Mouse (Mus musculus) megakaryocyte progenitor cell, adult 5-6 weeks (primary cell): ENCODE results near the gene Ebpl. TPM values are rescaled to one million over a fixed set of nuclear protein-coding genes. Genes with fewer than 3 reads are reported as not detected.

Experiments
- total RNA-seq, 2 experiments: library from RNA; stranded (forward) in 1 of 2; stranded (reverse) in 1 of 2; fragments of 157-497, 149-512 nt in 1 of 2; fragments of 200-1000 nt in 1 of 2; gene quantifications; 2 replicates each; pipeline versions ENCODE4 v1.2.3 to v1.2.4; 2015 to 2017

Gene Ebpl
- total RNA-seq, 2 experiments from 2014 or later = 1.6 to 4.3 TPM

Other genes starting within 250 kb of the Ebpl start
- 15.2 and 20.8 TPM in 2 replicates for gene Sacs, start 222.0 kb downstream of the Ebpl start, total RNA-seq (2015)
- gene Sacs, start 222.0 kb downstream of the Ebpl start, total RNA-seq (2017) = 11.0 and 18.1 TPM in 2 replicates
- not detected in 2 replicates for gene Sgcg, start 101.9 kb downstream of the Ebpl start, total RNA-seq (2015)
- not detected in 2 replicates for gene Sgcg, start 101.9 kb downstream of the Ebpl start, total RNA-seq (2017)
- 27.5 and 28.0 TPM in 2 replicates for gene Arl11, start 50.7 kb downstream of the Ebpl start, total RNA-seq (2015)
- 15.5 and 21.1 TPM in 2 replicates for gene Arl11, start 50.7 kb downstream of the Ebpl start, total RNA-seq (2017)
- gene Kpna3, start 79.4 kb upstream of the Ebpl start, total RNA-seq (2015) = 81.6 and 82.6 TPM in 2 replicates
- 31.4 and 45.3 TPM in 2 replicates for gene Kpna3, start 79.4 kb upstream of the Ebpl start, total RNA-seq (2017)
- gene Spryd7, start 196.4 kb upstream of the Ebpl start, total RNA-seq (2015) = 12.0 and 13.4 TPM in 2 replicates
- 11.7 and 11.9 TPM in 2 replicates for gene Spryd7, start 196.4 kb upstream of the Ebpl start, total RNA-seq (2017)
- gene Trim13, start 237.8 kb upstream of the Ebpl start, total RNA-seq (2015) = 12.7 and 14.0 TPM in 2 replicates
- gene Trim13, start 237.8 kb upstream of the Ebpl start, total RNA-seq (2017) = 13.0 and 14.2 TPM in 2 replicates
- gene Kcnrg, start 247.0 kb upstream of the Ebpl start, total RNA-seq (2015) = 0.39 and 2.0 TPM in 2 replicates
- gene Kcnrg, start 247.0 kb upstream of the Ebpl start, total RNA-seq (2017) = 0.04 and 0.68 TPM in 2 replicates